Mouse (Mus musculus) kidney, embryonic 16.5 days (tissue): ENCODE results near the gene Trak2. TPM values are rescaled to one million over a fixed set of nuclear protein-coding genes. Genes with fewer than 3 reads are reported as not detected.
A peak's percentile ranks its signal among the peaks of the same experiment; 100 is the strongest.
"Not testable (repeated sequence)": the region's sequence is repeated elsewhere in the genome, so short reads cannot be mapped to it uniquely, and the experiment has no call there.

ENCODE experiments used
- ATAC-seq: fragments of 200-750 bp; cut with Nextera tagmentation; 2 replicates; pipeline ENCODE4 v1.8.0; 2017; ENCODE audit warnings: moderate TSS enrichment; ENCODE audit not compliant: low FRiP score, low TSS enrichment
- H3K27ac ChIP-seq: fragments of 300-500 bp; sonication (generic); 2 replicates; pipeline ENCODE4 v1.5.1; 2014; ENCODE audit warnings: low read length
- H3K27me3 ChIP-seq: fragments of 300-500 bp; sonication (generic); 2 replicates; pipeline ENCODE4 v1.6.1; 2014; ENCODE audit warnings: low read length, control low read depth, mixed read lengths; ENCODE audit not compliant: insufficient read depth
- H3K36me3 ChIP-seq: fragments of 300-500 bp; sonication (generic); 2 replicates; pipeline ENCODE4 v1.6.1; 2014; ENCODE audit warnings: low read length, control low read depth, mixed read lengths; ENCODE audit not compliant: insufficient read depth
- H3K4me1 ChIP-seq: fragments of 300-500 bp; sonication (generic); 2 replicates; pipeline ENCODE4 v1.6.1; 2014; ENCODE audit warnings: low read length, control low read depth, mixed read lengths; ENCODE audit not compliant: insufficient read depth
- H3K4me2 ChIP-seq: fragments of 300-500 bp; sonication (generic); replicated peaks from 2 replicates; pipeline ENCODE4 v1.6.1; 2014; ENCODE audit warnings: low read depth, low read length
- H3K4me3 ChIP-seq: fragments of 300-500 bp; sonication (generic); 2 replicates; pipeline ENCODE4 v1.5.1; 2014; ENCODE audit warnings: mild to moderate bottlenecking, low read length
- H3K9ac ChIP-seq: fragments of 300-500 bp; sonication (generic); replicated peaks from 2 replicates; pipeline ENCODE4 v1.6.1; 2014; ENCODE audit warnings: low read length
- H3K9me3 ChIP-seq: fragments of 300-500 bp; sonication (generic); 2 replicates; pipeline ENCODE4 v1.6.1; 2016; ENCODE audit warnings: low read length, control low read depth
- WGBS: fragments of 180-500 bp; shearing (Covaris S2); extraction: QIAGEN DNeasy Blood & Tissue Kit; methylation state at CpG from one replicate; pipeline ENCODE4 v1.1.7; 2014; 5-methylcytosine and 5-hydroxymethylcytosine counted together
- polyA plus RNA-seq: library from polyadenylated mRNA; unstranded; fragments of >200 nt; fragmentation: Nextera tagmentation; extraction: Ambion mirVana; gene quantifications from 2 replicates; pipeline ENCODE4 v1.2.1, GENCODE M21; 2015

Gene Trak2
- polyA plus RNA-seq, 1 experiment from 2014 or later, result 17.3 TPM

- Histone ChIP-seq H3K27ac (no peak overlapping the region), H3K9ac (no peak overlapping the region), H3K27me3 (no peaks in the 10 kb centered on the region), H3K4me3 (no peak overlapping the region), H3K9me3 (no peaks in the 10 kb centered on the region), H3K36me3 (peaks cover 17% of the 10 kb centered on the region), H3K4me2 (no peak overlapping the region), H3K4me1 (peaks cover under 1% of the 10 kb centered on the region)
- 96% methylated on average over 2 of the region's 2 CpGs for WGBS
- no peak for ATAC-seq
These were observed 27.7 kb downstream of the Trak2 start for GRCm38 (mm10) chr1:58945523-58945922.

DNA sequence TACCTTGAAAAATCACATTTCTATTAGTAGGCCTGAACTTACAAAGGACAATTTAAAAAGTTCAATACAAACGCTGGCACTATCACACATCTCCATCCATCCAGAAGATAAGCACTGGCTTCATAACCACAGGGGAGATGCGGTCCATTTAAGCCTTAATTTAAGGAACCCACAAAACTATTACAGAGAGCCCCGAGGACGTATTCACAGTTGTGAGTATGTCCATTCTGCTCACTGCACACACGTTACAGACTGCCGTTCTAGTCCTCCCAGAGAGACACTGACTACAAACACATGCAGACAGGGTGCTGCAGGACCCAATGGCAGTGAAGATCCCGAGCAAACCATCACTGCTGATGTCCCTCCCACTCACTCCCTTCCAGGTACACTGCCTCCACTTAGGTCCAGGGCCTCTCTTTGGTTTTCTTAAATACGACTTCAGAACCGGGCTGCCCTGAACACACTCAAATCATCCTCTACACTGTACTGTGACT is 35.6 kb downstream of the Trak2 start:
- Histone ChIP-seq H3K27me3 (no peaks in the 10 kb centered on the region), H3K4me1 (no peaks in the 10 kb centered on the region), H3K27ac (no peak overlapping the region), H3K4me3 (no peak overlapping the region), H3K9me3 (peaks cover 7% of the 10 kb centered on the region), H3K9ac (no peak overlapping the region), H3K4me2 (no peak overlapping the region), H3K36me3 (peaks cover 19% of the 10 kb centered on the region)
- WGBS, result 93% methylated on average over 9 of the region's 9 CpGs
- no peak for ATAC-seq

DNA sequence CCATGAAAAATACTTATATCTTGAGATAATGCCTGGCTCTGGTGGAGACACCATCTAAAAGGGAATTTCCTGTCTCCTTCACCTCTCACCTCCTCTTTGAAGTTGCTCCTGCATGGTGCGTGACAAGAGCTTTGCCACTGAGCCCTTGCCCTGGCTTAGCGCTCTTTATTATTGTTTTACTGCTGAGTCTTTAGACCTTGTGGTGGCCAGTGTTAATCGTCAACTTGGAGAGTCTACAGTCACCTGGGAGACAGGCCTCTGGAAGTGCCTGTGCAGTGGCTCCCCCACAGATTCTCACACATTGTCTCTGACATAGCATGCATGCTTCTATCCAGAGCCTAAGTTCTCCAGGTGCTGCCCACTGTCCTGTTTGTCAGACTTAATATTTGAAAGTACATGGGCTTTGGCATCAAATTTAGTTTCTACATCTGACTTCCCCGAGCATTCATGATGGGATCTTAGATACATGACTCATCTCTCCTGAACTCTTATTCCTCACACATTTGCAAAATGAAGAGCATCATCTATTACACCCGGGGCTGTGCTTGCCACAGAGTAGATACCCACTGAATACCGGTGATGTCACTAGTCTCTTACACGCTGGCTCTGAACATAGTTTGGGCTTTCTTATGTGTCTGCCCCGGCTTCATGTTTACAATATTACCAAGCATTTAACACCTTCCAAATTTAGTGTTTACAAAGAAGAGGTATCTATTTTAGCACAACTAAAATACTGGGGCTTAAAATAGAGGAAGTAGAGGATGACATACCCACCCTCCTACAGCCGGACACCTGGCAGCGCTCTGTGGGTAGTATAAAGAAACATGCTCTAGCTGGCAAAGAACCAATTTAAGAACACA is 36.3 kb downstream of the Trak2 start:
- H3K9ac ChIP-seq, result no peak overlapping the region
- peaks cover 7% of the 10 kb centered on the region for H3K9me3 ChIP-seq
- no peak overlapping the region for H3K4me2 ChIP-seq
- ATAC-seq, result peak; percentile 76
- H3K4me1 ChIP-seq, result no peaks in the 10 kb centered on the region
- no peak overlapping the region for H3K4me3 ChIP-seq
- no peaks in the 10 kb centered on the region for H3K27me3 ChIP-seq
- 0 out of 2 replicates have a peak overlapping the region, but pooled peaks have one; percentile 7 for H3K27ac ChIP-seq
- H3K36me3 ChIP-seq, result peaks cover 19% of the 10 kb centered on the region
- WGBS, result 89% methylated on average over 10 of the region's 10 CpGs

DNA sequence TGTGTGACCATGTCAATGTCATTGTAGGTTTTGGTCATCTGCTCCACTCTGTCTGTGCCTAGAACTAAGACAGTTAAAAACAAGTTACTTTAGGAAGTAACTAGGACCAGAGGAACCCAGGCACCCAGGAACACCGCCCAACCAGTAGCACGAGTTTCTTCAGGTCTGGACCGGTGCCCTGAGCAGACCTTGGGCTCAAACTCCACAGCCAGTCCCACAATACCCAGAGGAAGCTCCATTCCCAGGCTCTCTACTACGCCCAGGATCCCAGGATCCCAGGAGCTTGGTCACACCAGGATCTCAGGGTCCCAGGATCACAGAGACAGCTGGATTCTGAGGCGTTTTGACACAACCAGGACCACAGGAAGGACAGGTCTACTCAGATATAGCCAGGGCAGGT is 46.6 kb downstream of the Trak2 start:
- Histone ChIP-seq H3K9ac (no peak overlapping the region), H3K4me2 (no peak overlapping the region), H3K9me3 (peaks cover 7% of the 10 kb centered on the region; the same call in 1 of the 2 replicates), H3K36me3 (peaks cover 16% of the 10 kb centered on the region), H3K4me3 (no peak overlapping the region), H3K4me1 (no peaks in the 10 kb centered on the region), H3K27ac (no peak overlapping the region), H3K27me3 (no peaks in the 10 kb centered on the region)
- no peak for ATAC-seq
- 93% methylated on average over 5 of the region's 5 CpGs for WGBS

DNA sequence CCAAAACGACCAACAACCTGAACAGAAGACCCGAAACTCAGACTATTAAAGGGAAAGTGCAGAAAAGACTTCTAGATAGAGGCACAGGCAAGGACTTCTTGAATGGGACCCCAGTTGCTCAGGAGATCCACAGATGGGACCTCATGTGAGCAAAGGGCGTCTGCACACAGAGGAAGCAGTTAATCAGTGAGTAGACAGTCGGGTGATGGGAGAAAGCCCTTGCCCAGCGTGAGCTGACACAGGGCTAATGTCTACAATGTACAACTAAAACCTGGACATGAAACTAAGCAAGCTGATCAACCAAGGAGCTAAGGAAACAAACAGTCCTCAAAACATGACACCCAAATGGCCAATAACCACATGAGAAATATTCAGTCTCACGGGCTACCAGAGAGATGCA is 55.7 kb downstream of the Trak2 start:
- Histone ChIP-seq H3K9me3 (no peaks in the 10 kb centered on the region), H3K27me3 (no peaks in the 10 kb centered on the region), H3K4me2 (no peak overlapping the region), H3K36me3 (peaks cover 61% of the 10 kb centered on the region), H3K4me1 (no peaks in the 10 kb centered on the region), H3K27ac (no peak overlapping the region), H3K9ac (no peak overlapping the region), H3K4me3 (no peak overlapping the region)
- WGBS, result 67% methylated on average over 6 of the region's 6 CpGs
- ATAC-seq, result no peak

DNA sequence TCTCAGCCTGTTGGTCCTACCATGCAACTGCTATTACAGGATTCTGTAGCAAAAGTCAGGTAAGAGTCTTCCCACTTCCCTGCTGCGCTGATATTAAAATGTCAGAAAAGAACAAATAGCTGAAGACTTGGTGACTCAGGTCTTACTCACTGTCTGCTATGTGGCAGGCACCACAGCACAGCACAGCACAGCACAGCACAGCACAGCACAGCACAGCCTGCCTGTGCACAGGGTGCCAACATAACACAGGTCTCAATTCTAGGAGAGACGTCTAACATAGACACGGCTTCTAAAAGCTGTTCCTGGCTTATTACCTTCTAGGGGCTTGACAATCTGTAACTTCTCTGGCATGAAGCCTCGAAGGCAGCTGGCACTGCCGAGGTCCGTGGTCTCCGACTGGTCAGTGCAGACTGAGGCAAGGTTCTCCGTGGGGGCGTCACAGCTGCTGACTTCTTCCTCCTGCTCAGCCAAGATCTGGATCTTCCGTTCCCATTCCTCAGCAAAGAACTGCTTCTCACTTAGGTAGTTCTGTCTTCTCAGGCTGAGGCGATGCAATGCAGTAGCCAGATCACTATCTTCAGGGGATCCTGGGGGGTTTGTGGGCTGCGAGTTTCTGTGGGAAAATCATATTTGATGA is 63.5 kb downstream of the Trak2 start:
- no peaks in the 10 kb centered on the region for H3K27me3 ChIP-seq
- no peak for ATAC-seq
- no peak overlapping the region for H3K4me2 ChIP-seq
- H3K4me1 ChIP-seq, result no peaks in the 10 kb centered on the region
- no peak overlapping the region for H3K27ac ChIP-seq
- H3K9me3 ChIP-seq, result no peaks in the 10 kb centered on the region
- peaks cover 55% of the 10 kb centered on the region for H3K36me3 ChIP-seq
- H3K4me3 ChIP-seq, result no peak overlapping the region
- H3K9ac ChIP-seq, result no peak overlapping the region
- WGBS, result 95% methylated on average over 12 of the region's 12 CpGs

DNA sequence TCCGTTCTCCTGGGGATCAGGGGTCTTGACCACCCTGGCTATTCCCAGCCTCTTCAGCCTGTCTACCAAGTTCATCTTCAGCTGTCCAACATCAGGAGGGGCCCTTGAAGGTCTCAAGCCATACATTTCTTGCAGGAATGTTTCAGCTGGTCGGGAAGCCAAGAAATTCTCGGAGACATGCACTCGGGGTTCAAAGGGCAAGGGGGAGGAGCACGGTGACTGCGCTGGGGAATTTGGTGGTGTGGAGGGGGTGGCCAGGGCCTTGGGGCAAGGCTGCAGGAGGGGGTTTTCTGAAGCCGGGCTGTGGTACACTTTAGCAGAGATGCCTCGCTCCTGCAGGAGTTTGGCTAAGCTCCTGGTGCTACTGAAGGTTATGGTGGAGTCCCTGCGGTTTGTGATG is 69.5 kb downstream of the Trak2 start:
- Histone ChIP-seq H3K9me3 (no peaks in the 10 kb centered on the region), H3K4me2 (no peak overlapping the region), H3K27me3 (no peaks in the 10 kb centered on the region), H3K4me3 (no peak overlapping the region), H3K4me1 (no peaks in the 10 kb centered on the region), H3K36me3 (peaks cover 35% of the 10 kb centered on the region), H3K9ac (no peak overlapping the region), H3K27ac (no peak overlapping the region)
- 75% methylated on average over 9 of the region's 9 CpGs for WGBS
- ATAC-seq, result no peak

DNA sequence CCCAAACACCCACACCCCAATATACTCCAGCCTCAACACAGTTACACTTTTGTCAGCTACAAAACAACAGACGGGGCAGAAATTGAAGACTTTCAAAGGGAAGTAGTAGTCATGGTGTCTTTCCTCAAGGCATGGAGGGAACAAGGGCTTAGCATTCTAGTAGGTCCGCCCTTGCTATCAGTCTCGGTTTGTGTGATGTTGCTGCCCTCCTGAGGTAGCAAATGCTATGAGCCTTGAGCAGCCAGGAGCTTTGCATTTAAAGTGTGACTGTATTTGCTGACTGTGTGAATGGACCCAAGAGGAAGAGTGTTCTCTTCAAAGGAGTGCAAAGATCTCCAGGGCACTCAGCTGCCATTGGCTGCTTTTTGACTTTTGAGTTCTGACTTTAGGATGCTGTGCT is 75.7 kb downstream of the Trak2 start:
- H3K9me3 ChIP-seq, H3K27me3 ChIP-seq, H3K36me3 ChIP-seq, H3K4me3 ChIP-seq, H3K4me1 ChIP-seq, H3K9ac ChIP-seq, H3K4me2 ChIP-seq, H3K27ac ChIP-seq: not testable (repeated sequence)
- peak; percentile 54; the same call in 1 of the 2 replicates for ATAC-seq
- 36% methylated on average over 3 of the region's 3 CpGs for WGBS

GRCm38 (mm10) chr1:58892386-58892785 is 80.8 kb downstream of the Trak2 start:
- not testable (repeated sequence) for H3K27ac ChIP-seq, H3K4me3 ChIP-seq, H3K4me2 ChIP-seq, H3K9ac ChIP-seq, H3K9me3 ChIP-seq, ATAC-seq, H3K27me3 ChIP-seq, H3K4me1 ChIP-seq, H3K36me3 ChIP-seq
- 90% methylated on average over 8 of the region's 8 CpGs for WGBS
